Mouse (Mus musculus) forebrain, embryonic 11.5 days (tissue): ENCODE measurements at regions not wholly inside any gene's neighbourhood (a gene's known extent, or its start where the extent isn't known, plus 50 kb on each side); places are given as distances from the start of the nearest gene placed in this dataset.

ENCODE experiments used
- ATAC-seq: fragments of 200-750 bp; cut with Nextera tagmentation; replicated peaks from 2 replicates; pipeline ENCODE4 v1.8.0; 2017; ENCODE audit warnings: moderate TSS enrichment; ENCODE audit not compliant: low FRiP score
- DNase-seq: peaks from one replicate; pipeline ENCODE4 v3.0.0-alpha.2; 2017; ENCODE audit warnings: low spot score
- H3K27ac ChIP-seq: fragments of 300-500 bp; sonication (generic); 2 replicates; pipeline ENCODE4 v1.5.1; 2014; ENCODE audit warnings: low read depth, low read length
- H3K27me3 ChIP-seq: fragments of 300-500 bp; sonication (generic); 2 replicates; pipeline ENCODE4 v1.6.1; 2014; ENCODE audit warnings: mild to moderate bottlenecking, low read length, mixed read lengths; ENCODE audit not compliant: control insufficient read depth, insufficient read depth
- H3K36me3 ChIP-seq: fragments of 300-500 bp; sonication (generic); 2 replicates; pipeline ENCODE4 v1.6.1; 2014; ENCODE audit warnings: mild to moderate bottlenecking, low read length, moderate library complexity, mixed read lengths; ENCODE audit not compliant: control insufficient read depth, insufficient read depth
- H3K4me1 ChIP-seq: fragments of 300-500 bp; sonication (generic); replicated peaks from 2 replicates; pipeline ENCODE4 v1.6.1; 2014; ENCODE audit warnings: low read length, mixed read lengths; ENCODE audit not compliant: control insufficient read depth, insufficient read depth
- H3K4me2 ChIP-seq: fragments of 300-500 bp; sonication (generic); 2 replicates; pipeline ENCODE4 v1.6.1; 2014; ENCODE audit warnings: low read depth, mild to moderate bottlenecking, low read length, moderate library complexity, mixed read lengths; ENCODE audit not compliant: severe bottlenecking
- H3K4me3 ChIP-seq: fragments of 300-500 bp; sonication (generic); 2 replicates; pipeline ENCODE4 v1.5.1; 2014; ENCODE audit warnings: low read depth, low read length
- H3K9ac ChIP-seq: fragments of 300-500 bp; sonication (generic); 2 replicates; pipeline ENCODE4 v1.6.1; 2014; ENCODE audit warnings: low read length
- H3K9me3 ChIP-seq: fragments of 300-500 bp; sonication (generic); 2 replicates; pipeline ENCODE4 v1.6.1; 2016; ENCODE audit warnings: low read length, mixed read lengths; ENCODE audit not compliant: control insufficient read depth
- WGBS: fragments of 180-500 bp; shearing (Covaris S2); extraction: QIAGEN DNeasy Blood & Tissue Kit; methylation state at CpG from one replicate; pipeline ENCODE4 v1.1.7; 2014; 5-methylcytosine and 5-hydroxymethylcytosine counted together

DNA sequence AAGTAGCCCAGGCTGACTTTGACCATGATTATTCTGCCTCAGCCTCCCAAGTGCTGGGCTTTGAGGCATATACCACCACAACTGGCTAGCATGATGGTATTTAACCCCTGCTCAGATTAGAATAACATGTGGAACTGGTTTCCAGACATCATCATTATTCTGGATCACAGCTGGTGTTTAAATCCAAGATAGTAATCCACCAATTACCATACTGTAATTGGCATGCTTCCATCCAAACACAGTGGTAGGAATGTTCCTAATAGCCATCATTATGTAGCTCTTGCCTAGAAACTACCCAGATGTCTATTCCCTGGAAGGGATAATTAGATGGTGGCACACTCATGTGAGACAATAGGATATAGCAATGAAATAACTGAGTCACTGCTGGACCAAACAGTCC lies 77.4 kb downstream of the Ccdc71l start:
- no peak overlapping the region for H3K4me3 ChIP-seq
- H3K9ac ChIP-seq = no peak overlapping the region
- H3K27me3 ChIP-seq = no peaks in the 10 kb centered on the region
- DNase-seq = no peak
- no peaks in the 10 kb centered on the region for H3K36me3 ChIP-seq
- H3K4me2 ChIP-seq = no peak overlapping the region
- peak; percentile 71 for ATAC-seq
- no peaks in the 10 kb centered on the region for H3K4me1 ChIP-seq
- no peak overlapping the region for H3K27ac ChIP-seq
- H3K9me3 ChIP-seq = no peaks in the 10 kb centered on the region

DNA sequence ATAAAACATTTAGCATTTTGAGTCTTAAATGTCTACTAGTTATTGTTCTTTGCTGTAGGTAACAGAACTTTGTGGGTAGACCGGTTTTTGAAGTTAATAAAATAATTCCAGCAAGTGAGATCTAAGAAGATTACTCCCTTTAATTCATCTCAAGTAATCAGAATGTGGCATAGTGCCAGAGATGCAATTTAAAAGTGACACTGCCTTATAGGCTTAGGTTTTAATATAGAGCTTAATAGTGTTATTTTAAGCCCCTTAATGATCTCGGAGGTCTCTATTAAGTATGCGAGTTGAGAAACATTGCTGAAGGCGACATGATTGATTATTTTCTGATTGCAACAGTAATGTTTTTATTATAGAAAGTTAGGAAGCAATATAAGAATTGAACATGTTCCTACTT lies 78.3 kb downstream of the Ccdc71l start:
- Histone ChIP-seq H3K4me3 (no peak overlapping the region), H3K9ac (no peak overlapping the region)

DNA sequence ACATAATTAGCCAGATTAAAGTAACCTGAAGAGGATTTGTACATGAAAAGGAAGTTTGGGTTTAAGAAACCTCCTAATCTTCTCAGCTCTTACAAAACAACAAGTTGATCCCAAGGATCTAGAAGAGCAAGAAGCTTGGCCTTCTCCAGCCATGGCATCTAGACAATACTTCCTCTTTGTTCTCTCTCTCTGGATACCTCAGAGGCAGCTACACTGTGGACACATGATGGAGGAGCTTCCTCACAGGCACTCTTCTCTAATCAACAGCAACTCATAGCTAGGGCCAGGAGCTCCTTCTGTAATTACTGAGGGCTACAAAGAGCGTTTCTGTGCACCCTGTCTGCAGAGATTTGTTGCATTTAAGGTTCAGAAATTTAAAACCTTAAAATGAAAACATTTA lies 79.9 kb downstream of the Ccdc71l start:
- DNase-seq (no peak), ATAC-seq (no peak)
- H3K27ac ChIP-seq = no peak overlapping the region
- H3K4me1 ChIP-seq = no peaks in the 10 kb centered on the region
- no peak overlapping the region for H3K9ac ChIP-seq
- H3K9me3 ChIP-seq = no peaks in the 10 kb centered on the region
- H3K27me3 ChIP-seq = no peaks in the 10 kb centered on the region
- H3K4me3 ChIP-seq = no peak overlapping the region
- no peak overlapping the region for H3K4me2 ChIP-seq
- no peaks in the 10 kb centered on the region for H3K36me3 ChIP-seq
- WGBS = 76% methylated on average over 1 of the region's 1 CpGs

More for the DNA sequence above, 78.3 kb downstream of the Ccdc71l start:
- Histone ChIP-seq H3K4me1 (no peaks in the 10 kb centered on the region), H3K36me3 (no peaks in the 10 kb centered on the region), H3K27ac (no peak overlapping the region), H3K4me2 (no peak overlapping the region), H3K9me3 (no peaks in the 10 kb centered on the region), H3K27me3 (no peaks in the 10 kb centered on the region)
- ATAC-seq (no peak), DNase-seq (no peak)
- WGBS = 88% methylated on average over 4 of the region's 4 CpGs

DNA sequence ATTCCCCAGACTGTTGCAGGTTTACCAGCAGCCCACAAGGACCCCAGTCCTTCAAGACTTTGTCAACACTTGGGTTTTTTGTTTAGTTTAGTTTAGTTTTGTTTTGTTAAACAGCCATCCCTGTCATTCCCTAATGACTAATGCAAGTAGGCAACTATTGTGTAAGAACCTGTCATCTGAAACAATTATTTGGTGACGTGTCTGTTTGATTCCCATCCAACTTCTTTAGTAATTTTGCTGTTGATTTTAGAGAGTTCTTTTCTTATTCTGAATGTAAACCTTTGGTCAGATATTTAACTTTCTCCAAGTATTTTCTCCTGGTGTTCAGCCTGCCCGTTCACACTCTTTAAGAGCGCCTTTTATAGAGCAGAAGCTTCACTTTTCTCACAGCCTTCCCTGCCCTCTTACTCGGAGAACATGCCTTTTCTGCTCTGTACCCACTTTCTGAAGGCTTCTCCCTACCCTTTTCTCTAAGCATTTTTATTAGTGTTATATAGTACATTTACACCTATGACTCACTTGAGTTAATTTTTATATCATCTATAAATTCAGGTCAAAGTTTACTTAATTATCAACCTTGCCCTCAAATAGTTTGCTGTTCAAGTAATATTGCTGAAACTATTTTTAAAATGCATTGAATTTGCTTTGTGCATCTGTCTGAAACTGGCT lies 82.0 kb downstream of the Ccdc71l start:
- DNase-seq (no peak), ATAC-seq (no peak)
- Histone ChIP-seq H3K27ac (no peak overlapping the region), H3K36me3 (no peaks in the 10 kb centered on the region), H3K27me3 (no peaks in the 10 kb centered on the region), H3K4me1 (no peaks in the 10 kb centered on the region), H3K9ac (no peak overlapping the region), H3K9me3 (no peaks in the 10 kb centered on the region), H3K4me3 (no peak overlapping the region), H3K4me2 (no peak overlapping the region)
- 84% methylated on average over 4 of the region's 4 CpGs for WGBS

DNA sequence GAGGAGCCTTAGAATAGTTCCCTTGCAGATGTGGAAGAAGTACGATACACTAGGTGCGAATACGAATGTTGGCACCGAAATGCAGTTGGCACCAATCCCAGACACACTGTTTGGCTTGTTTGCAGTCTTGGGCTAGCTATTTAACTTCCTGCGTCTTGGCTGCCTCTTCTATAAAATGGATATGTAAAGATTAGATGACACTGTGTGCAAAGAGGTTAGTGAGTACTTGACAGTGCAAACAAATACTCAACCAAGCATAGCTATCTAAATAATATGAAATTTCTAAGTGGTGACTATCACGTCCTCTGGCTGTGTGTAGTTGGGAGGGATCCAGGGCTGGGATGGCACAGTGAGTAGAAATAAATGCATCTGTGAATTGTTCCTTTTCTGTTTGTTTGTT lies 86.9 kb downstream of the Ccdc71l start:
- no peak overlapping the region for H3K4me2 ChIP-seq
- no peak overlapping the region for H3K9ac ChIP-seq
- no peaks in the 10 kb centered on the region for H3K4me1 ChIP-seq
- no peaks in the 10 kb centered on the region for H3K9me3 ChIP-seq
- ATAC-seq (no peak), DNase-seq (no peak)
- H3K27me3 ChIP-seq = no peaks in the 10 kb centered on the region
- H3K27ac ChIP-seq = no peak overlapping the region
- no peak overlapping the region for H3K4me3 ChIP-seq
- 97% methylated on average over 6 of the region's 6 CpGs for WGBS
- no peaks in the 10 kb centered on the region for H3K36me3 ChIP-seq

DNA sequence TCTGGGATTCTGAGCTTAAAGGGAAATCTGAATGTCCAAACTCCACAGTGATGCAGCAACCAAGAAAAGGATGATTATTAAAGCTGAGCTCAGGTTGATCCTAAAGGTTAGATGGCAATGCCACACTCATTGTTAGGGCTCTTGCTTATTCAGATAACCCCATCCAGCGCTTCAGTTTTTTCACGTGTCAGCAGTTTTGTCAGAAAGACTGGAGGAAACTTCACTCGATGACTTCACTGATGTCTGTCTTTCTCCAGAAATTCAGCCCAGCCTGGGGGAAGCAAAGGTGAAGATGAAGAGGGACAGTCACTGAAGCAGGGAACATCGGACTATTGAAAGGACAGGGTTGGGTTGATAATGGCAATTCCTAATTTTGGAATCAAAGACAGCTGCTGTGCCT lies 91.4 kb downstream of the Ccdc71l start:
- H3K9ac ChIP-seq = no peak overlapping the region
- H3K27me3 ChIP-seq = no peaks in the 10 kb centered on the region
- no peaks in the 10 kb centered on the region for H3K9me3 ChIP-seq
- WGBS = 85% methylated on average over 4 of the region's 4 CpGs
- H3K27ac ChIP-seq = no peak overlapping the region
- no peak overlapping the region for H3K4me2 ChIP-seq
- H3K4me3 ChIP-seq = no peak overlapping the region
- no peak for DNase-seq
- H3K4me1 ChIP-seq = no peaks in the 10 kb centered on the region
- H3K36me3 ChIP-seq = no peaks in the 10 kb centered on the region
- no peak for ATAC-seq

DNA sequence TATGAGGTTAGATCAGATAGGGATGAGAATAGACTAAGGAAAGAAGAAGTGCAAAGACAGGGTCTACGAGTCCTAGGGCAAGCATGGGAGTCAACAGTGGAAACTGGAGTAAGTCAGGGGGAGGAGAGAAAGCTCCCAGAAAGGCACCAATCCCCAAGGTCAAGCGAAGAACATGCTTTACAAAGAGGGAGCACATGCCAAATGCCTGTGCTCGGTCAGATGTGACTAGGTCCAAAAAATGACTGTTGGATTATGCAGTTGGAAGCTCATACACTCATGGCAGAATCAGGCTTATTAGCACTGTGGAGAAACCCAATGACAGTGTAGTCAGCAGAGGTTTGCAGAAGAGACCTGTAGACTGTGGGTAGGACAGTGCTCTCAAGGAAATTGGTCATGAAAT lies 100.9 kb downstream of the Ccdc71l start:
- WGBS = 87% methylated on average over 3 of the region's 3 CpGs
- ATAC-seq (no peak), DNase-seq (no peak)
- Histone ChIP-seq H3K4me3 (no peak overlapping the region), H3K36me3 (no peaks in the 10 kb centered on the region), H3K4me2 (no peak overlapping the region), H3K27ac (no peak overlapping the region), H3K27me3 (no peaks in the 10 kb centered on the region), H3K4me1 (no peaks in the 10 kb centered on the region), H3K9ac (no peak overlapping the region), H3K9me3 (no peaks in the 10 kb centered on the region)

DNA sequence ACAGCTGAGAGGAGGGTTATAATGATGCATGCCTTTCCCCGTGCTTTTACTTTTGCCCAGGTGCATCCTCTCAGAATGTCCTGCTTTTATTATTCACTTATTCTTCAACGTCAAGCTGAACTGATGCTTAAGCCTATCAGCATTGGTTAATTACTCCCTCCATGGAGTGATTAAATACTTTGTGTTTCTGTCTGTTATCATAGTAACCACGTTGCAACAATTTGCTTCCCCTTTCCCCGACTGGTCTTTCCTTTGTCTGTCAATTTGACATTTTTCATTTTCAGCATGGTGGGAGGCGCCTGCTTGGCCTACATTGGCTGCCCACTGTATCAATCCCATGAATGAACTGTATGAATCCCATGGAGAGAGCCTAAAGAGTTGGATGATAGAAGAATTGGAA lies 101.8 kb downstream of the Ccdc71l start:
- no peak for ATAC-seq
- Histone ChIP-seq H3K9me3 (no peaks in the 10 kb centered on the region), H3K9ac (no peak overlapping the region), H3K4me2 (no peak overlapping the region), H3K36me3 (no peaks in the 10 kb centered on the region), H3K27me3 (no peaks in the 10 kb centered on the region), H3K4me1 (no peaks in the 10 kb centered on the region), H3K4me3 (no peak overlapping the region), H3K27ac (no peak overlapping the region)
- WGBS = 74% methylated on average over 5 of the region's 5 CpGs
- DNase-seq = no peak

DNA sequence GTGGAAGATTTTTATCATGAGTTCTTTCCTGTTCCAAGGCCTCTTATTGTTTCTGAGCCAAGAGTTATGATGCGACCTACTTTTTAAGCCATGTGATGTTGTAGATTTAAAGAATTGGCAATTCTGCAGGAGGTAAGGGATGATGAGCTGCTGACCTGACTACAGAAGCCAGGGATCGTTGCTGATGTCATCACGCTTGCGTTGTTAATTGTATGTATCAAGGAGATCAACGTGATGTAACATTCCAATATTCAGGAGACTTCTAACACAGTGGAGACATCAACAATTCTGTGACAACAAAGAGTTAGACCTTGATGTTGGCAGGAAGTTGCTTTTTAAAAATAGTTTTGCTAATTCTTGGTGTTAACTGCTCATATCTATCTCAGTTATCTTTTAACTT lies 102.5 kb downstream of the Ccdc71l start:
- 95% methylated on average over 5 of the region's 5 CpGs for WGBS
- no peak for DNase-seq
- no peak overlapping the region for H3K4me2 ChIP-seq

More for the DNA sequence above, 102.5 kb downstream of the Ccdc71l start:
- Histone ChIP-seq H3K27me3 (no peaks in the 10 kb centered on the region), H3K9me3 (no peaks in the 10 kb centered on the region), H3K9ac (no peak overlapping the region), H3K4me1 (no peaks in the 10 kb centered on the region), H3K27ac (no peak overlapping the region), H3K4me3 (no peak overlapping the region), H3K36me3 (no peaks in the 10 kb centered on the region)
- no peak for ATAC-seq
